Mouse (Mus musculus): ENCODE measurements around the gene Tpmt.
A peak's percentile ranks its signal among the peaks of the same experiment; 100 is the strongest.

The Tpmt gene

DNA sequence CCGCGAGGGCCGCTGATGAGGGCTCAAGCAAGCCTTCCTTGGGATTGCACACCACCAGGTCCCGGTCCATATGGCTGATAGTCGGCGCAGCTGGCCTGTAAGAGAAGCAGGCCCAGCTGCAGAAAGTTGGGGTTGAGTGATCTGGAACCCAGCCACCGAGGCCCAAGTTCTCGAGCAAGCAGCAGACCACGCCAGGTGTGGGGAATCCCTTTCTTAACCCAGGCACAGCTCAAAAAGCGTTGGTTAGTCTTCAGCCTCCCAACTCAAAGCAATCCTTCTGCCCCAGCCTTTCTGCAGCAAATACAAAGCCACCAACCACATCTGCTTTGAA, at the start of gene Tpmt:
Gene Tpmt, minus strand, starts transcription at position 121 of the 331 bp plus-strand sequence.
- no peak for DNase-seq (ENCODE audit: low spot score)

DNA sequence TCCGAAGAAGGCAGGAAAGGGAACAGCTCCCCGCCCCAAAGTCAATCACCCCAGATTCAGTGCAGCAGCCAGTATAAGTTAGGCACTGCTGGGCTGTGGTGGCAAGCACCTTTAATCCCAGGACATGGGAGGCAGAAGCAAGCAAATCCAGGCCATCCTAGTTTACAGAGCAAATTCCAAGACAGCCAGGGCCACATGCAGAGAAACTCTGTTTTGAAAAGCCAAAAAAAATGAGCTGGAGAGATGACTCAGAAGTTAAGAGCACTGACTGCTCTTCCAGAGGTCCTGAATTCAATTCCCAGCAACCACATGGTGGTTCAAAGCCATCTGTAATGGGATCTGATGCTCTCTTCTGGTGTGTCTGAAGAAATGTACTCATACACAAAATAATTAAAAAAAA, 49.3 kb upstream of the Tpmt start:
- DNase-seq (ENCODE audit: low spot score), result no peak

DNA sequence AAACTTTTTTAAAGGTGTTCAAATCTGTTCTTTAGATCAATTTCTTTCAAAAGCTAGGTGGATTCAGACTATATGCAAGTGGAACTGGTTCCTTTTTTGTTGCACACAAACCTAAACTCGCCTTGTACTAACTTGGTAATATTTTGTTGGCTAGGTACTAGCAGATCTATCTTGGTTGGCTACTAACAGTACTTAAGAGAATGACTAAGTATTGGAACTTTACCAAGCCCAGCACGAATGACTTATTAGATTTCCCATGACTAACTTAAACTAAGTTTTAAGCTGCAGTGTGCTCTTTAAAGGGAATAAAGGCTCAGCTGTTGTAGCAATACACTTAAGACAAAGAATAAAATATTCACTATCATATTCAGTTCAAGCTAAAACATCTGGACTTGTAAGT, 44.7 kb upstream of the Tpmt start:
- DNase-seq (ENCODE audit: low spot score), result no peak

DNA sequence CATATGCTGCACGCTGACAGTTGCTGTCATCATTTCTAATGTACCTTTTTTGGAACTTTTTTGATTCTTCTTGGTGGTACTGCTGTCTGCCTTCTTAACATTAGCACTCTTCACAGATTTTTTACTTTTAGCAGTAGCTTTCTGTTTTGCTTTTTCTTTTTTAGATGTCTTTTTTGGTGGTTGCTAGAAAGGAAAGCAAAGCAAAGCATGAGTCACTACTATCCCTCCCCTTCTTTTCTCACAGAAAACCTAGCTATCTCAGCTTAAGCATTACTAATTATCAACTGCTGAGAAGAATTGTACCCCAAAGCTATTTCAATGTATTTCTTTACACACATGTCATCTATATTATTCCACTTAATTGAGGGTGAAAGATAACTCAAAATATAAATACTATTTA, 43.9 kb upstream of the Tpmt start:
- no peak for DNase-seq (ENCODE audit: low spot score)

DNA sequence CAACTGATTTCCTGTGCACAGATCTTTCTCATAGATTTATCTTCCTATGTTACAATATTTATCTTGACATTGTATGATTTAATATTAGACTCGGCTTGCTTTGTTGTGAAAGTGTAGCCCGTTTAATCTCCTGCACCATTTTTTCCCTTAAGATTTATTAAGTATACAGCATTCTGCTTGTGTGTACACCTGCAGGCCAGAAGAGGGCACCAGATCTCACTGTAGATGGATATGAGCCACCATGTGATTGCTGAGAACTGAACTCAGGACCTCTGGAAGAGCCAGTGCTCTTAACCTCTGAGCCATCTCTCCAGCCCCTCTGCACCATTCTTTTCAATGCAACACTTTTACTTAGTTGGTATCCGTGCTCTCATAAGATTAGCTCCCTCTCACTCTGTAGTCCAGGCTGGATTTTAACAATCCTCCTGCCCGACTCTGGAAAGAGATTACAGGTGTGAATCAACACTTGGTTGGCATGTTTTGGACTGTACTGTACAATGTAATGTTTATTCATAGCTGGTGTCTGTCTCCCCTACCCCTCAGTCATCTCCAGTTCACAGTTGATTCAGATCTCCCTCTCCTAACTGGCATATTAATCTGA, 36.5 kb upstream of the Tpmt start:
- DNase-seq (ENCODE audit: low spot score), result no peak

DNA sequence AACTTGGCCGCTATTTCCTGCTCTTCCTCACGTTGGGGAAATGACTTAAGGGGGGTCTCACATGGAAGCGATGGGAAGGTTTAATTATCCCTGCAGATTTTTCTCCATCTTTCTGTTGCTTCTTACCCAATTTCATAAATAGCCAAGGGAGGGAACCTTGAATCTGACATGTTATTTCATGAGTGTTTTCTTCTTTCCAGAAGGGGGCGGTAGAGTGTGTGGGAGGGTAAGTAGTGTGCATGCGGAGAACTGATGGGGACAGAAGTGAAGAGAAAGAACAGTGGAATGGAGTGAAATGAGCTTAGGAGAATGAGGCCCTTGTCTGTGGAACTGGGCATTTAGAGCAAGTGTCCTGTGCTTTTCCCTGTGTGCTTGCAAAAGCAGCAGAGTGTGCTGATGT, 34.3 kb upstream of the Tpmt start:
- DNase-seq (ENCODE audit: low spot score), result no peak

DNA sequence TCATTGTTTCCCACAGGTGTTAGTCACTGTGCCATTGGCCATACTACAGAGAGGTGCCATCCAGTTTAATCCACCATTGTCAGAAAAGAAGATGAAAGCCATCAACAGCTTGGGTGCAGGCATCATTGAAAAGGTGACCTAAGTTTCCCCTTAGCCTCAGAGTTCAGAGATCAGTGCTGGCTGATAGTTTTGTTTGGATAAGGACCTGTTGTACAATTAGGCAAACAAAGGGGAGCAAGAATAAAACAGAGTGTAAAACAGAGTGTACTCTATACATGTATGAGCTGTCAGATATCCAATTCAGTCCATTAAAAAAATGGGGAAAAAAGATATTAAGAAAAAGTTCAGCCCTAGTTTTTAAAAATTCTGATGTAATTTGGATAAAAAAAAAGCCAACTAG, 32.8 kb upstream of the Tpmt start:
- DNase-seq (ENCODE audit: low spot score), result no peak

DNA sequence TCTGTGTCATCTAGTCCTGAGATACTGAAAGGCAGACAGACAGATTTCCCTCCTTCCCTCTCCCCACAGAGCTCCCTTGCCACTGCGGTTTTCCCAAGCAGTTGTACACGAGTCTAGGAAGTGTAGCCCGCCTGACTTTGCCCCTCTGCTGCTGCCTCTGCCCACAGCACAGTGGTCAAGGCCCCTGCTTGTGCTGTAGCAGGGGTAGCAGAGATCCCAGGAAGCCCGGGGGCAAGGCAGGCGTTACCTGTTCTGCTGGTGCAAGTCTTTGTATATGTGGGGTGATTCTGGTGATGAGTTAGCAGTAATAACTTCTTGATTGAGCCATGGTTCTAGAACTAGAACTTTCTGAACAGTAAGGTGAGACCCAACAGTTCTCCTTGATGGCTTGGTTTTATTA, 31.6 kb upstream of the Tpmt start:
- DNase-seq (ENCODE audit: low spot score), result no peak

DNA sequence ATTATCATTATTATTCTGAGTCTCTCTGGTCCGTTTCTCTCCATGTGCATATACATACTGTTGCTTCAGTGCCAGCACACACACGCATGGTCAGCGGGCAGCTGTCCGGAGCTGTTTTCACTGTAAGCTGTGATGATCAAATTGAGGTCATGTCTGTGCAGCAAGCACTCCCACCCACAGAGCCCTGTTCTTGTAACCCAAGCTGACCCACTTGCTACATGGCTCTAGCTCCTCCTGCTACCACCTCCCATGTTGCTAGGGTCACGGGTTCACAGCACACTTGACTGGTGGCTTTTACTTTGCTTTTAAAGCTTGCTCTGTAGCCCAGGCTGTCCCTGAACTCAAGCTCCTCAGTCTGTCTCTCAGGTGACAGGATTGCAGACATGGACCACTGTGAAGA, 27.9 kb upstream of the Tpmt start:
- DNase-seq (ENCODE audit: low spot score), result no peak

DNA sequence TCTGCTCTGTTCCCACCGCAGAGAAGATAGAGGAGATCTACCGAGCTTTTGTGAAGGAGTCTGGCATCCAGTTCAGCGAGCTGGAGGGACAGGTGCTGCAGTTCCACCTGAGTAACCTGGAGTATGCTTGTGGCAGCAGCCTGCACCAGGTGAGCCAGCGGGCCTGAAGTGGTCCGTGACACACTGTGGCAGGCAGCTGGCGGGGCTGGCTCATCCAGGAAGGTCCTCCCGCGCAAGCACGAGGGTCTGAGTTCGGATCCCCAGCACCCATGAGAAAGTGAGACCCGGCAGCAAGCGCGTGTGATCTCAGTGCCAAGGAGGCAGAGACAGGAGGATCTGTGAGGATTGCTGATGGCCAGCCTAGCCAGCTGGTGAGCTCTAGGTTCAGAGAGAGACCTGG, 27.3 kb upstream of the Tpmt start:
- no peak for DNase-seq (ENCODE audit: low spot score)

DNA sequence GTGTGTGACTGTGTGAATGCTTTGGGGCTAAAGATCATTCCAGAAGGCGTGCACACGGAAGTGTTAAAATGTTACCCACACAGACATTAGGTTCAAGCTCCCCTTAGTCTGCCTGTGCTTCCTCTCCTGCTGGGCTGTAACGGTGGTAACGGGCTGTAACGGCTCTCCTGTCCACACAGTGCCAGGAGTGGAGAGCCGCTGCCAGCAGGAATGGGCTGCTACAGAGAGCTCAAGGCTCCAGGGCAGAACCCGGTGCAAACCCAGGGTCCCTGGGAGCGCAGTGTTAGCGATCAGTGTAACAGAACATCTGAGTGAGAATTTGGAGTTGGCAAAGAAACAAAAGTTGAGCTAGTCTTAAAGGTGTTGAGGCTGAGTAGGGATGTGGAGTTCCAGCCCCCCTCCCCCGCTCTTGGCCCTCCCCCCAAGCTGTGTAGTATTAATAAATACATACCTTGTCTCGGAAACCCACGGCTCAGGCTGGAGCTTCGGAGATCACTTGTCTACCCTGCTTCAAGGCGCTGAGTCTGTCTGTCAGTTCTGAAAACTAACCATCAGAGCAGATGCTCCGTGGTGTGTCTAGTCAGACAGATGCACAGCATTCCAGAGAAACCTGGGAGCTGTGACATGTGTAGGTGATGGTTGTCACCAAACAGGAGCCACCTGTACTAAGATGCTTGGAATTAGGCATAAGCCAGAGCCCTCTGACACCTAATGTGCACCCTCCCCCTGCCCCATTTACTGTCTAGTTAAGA, 26.0 kb upstream of the Tpmt start:
- DNase-seq (ENCODE audit: low spot score), result no peak

DNA sequence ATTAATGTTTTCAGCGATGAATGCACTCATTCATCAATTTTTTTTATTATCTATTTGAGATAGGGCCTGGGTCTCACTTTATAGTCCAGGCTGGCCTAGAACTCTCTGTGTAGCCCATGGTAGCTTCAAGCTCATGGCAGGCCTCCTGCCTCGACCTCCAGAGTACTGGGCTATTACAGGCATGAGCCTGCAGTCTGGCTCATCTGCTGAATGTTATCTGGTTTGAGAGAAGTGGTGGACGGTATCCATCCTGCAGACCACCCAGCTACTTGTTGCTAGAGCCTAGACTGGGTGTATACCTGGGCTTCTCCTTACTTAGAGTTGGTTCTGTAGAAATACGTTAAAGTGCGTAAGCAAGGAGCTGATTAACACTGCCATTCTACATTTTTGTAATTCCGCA, 22.5 kb upstream of the Tpmt start:
- DNase-seq (ENCODE audit: low spot score), result no peak

DNA sequence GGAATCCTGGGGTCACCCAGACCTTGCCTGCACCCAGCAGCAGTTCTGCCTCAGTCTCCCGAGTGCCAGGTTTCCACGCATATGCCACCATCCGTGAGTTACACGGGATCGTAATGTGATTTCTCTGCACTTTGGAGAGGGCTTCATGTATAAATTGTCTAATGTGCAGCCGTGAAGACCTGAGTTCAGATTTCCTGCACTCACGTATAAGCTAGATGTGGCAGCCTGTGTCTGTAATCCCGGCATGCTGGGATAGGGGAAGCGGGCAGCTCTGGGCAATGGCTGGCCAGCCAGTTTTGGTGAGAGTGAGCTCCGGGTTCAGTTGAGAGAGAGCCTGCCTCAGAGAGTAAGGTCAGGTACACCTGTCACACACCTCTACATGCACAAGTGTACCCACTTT, 22.0 kb upstream of the Tpmt start:
- DNase-seq (ENCODE audit: low spot score), result no peak

DNA sequence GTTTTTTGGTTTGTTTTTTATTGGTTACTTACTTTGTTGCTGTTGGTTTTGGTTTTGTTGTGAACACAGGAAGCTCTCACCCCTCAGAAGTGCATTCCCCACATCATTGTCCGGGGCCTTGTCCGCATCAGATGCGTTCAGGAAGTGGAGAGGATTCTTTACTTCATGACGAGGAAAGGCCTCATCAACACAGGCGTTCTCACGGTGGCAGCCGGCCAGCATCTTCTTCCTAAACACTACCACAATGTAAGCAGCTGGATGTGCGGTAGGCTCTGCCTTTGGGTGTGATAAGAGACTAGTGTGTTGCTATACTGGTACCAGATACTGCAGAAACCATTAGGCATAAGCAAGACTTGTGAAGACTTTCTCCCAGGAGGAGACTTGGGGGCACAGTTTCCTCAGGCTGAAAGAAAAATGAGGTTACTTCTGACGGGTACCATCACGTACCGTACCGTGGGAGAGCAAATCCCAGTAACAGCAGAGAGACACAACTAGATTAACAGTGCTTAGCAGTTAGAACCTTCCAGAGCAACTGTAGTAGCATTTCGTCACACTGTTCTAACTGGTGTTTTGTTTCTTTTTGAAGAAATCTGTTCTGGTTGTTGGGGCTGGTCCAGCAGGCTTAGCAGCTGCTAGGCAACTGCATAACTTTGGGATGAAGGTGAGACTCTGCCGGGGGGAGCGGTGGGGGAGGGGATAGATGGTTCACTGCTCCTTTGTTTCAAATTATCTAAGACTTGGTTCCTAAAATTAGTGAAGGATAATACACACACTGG, 19.6 kb upstream of the Tpmt start:
- no peak for DNase-seq (ENCODE audit: low spot score)

DNA sequence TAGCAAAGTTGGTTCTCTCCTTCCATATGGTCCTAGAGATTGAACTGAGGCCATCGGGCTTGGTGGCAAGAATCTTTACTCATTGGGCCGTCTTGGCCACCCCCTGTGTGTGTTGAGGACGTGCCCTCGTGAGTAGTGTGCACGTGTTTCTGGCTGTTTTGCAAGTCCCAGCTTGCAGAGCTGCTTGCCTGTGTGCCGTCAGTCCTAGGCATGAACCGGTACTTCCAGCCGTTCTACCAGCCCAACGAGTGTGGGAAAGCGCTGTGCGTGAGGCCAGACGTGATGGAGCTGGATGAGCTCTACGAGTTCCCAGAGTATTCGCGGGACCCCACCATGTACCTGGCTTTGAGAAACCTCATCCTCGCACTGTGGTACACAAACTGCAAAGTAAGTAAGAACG, 18.2 kb upstream of the Tpmt start:
- no peak for DNase-seq (ENCODE audit: low spot score)

DNA sequence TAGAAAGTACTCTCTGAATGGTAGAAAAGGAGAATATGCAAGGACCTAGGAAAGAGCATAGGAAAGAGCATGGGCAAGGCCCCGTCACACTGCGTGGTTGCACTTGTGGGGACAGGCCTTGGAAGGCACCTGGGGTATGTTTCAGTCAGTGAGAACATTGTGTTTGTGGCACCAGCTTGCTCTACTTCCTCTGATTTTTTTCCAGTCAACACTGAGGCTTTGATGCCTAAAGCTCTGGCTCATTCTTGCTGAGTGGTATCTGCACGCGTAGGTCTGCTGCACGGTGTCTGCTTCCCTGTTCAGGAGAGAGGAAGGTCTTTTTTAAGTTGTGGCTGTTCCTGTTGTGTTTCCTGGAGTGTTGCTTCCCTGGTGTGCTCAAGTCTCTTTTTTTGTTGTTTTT, 12.2 kb upstream of the Tpmt start:
- DNase-seq (ENCODE audit: low spot score), result no peak

DNA sequence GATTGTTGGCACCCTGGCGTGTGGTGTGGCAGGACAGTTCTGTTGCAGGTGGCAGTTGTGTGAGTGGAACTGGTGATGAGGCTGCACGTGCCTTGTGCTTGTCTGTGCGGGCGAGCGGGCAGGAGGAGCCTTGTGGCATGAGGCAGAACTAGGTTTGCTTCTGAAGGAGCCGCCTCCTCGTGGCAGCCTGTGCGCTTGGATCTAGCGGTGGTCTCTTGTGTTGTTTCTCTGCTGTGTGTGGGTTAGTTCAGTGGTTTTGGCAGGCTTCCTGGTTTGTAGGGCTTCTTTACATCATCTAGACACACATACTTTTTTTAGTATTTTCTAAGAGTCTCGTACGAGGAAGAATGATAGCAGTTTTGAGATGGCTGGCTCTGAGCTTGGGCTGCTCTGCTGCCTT, 11.6 kb upstream of the Tpmt start:
- no peak for DNase-seq (ENCODE audit: low spot score)

DNA sequence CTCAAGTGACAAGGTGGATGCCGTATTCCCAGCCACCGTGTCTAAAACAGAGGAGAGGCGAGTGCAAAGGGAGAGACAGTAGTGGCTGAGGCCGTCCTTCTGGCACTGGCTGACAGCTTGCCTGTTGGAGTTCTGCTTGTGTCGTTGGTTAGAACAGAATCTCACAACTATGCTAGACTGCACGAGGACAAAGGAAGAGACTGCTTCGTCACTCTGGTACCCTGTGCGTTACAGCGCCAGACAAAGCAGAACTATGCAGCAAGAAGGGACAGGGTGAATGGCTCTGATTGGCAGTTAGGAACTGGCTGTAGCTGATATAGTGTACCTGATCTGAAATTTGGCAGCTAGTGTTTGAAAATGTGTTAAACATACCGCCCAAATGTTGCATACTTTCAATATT, 9.4 kb upstream of the Tpmt start:
- DNase-seq (ENCODE audit: low spot score), result no peak

DNA sequence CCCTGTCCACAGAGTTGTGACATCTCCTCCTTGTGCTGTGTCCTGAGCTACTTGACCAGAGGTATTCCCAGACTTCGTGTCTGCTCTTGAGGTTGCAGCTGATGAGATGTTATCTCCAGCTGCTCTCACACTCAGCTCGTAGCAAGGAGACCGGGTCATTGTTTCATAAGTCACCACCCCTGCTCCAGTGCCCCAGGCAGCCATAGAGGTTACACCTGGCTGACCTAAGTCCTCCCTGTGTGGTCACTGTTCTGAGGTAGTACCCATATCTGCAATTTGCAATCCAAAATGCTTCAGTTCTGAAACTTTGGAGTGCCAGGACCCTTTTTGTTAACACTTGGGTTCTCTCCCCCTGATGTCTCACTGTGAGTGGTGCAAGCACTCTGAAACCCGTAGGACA, 5.5 kb upstream of the Tpmt start:
- DNase-seq (ENCODE audit: low spot score), result no peak

DNA sequence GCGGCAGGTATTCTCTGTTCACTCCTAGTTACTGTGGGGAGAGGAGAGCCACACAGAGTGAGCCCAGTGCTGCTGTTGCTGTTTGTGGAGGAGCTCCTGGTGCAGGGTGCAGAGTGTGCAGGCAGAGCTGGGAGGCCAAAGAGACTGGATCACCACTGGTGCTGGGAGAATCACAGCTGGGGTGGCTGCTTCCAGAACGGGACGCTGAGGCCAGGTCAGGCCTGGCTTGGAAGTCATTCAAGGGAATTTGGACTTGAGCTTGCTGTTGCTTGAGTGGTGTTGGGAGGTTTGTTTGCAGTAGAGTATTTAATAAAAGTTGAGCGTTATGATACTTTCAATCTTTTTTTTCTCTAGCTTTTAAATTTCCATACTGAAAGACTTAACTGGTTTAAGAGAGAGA, 3.5 kb upstream of the Tpmt start:
- DNase-seq (ENCODE audit: low spot score), result no peak

DNA sequence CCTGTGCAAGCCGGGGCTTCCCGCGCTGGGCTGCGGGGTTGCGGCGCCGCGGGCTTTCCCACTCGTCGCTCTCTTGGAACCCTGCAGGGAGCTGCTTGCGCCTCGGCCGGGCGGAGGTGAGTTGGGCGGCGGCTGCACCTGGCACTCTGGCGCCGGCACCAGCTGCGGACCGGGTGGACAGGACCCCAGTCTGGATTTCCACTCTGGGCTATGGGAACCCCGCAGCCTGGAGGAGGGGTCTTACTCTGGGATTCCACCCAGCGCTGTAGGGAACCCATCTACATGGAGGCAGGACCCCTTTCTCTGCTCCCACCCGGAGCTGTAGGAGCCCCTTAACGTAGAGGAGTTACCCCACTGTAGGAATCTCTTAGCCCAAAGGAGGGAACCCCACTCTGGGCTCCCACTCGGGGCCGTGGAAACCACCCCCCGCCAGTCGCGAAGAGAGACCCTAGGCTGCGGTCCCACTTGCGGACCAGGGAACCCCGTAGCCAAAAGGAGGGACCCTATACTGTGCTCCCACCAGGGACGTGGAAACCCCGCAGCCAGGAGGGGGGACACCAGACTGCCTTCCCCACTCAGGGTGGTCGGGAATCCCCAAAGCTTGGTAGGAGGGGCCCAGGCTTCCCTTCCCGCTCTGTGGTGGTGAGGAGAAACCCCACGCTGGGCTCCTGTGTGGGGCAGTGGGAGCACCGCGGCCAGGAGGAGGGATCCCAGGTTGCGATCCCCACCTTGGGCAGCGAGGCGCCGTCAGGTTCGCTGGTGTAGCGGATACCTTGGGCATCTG, 512 bp downstream of the Tpmt start:
- DNase-seq (ENCODE audit: low spot score), result no peak

DNA sequence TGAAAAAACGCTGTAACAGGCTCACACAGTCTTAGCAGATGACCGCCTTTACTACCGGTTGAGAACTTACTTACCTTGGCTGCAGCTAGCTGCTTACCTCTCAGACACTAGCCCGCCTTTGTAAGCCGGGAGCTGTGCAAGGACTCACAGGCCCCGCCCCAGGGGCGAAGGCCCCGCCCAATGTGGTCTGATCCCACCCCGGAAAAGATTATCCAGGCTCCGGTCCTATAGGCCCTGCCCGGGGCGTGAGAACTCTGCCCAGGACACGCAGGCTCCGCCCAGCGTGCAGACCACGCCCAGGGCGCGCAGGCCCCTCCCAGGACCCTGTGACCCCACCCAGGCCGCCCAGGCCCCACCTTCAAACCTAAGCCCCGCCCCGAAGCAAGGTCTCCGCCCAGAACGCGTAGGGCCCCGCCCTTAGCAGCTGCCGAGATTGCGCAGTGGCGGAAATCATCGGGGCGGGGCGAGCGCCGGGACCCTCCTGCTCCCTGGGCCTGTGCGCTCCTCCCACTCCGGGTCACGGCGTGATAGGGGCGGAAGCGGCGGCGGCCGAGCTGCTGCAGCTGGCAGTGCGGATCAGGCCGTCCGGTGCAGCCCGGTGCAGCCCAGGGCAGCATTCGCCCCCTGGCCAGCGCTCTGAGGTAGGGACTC, 1.4 kb downstream of the Tpmt start, which contains the start of gene Kdm1b:
Gene Kdm1b, plus strand, starts transcription at position 470 of the 651 bp plus-strand sequence.
- peak; percentile 97 for DNase-seq (ENCODE audit: low spot score)
